Mouse (Mus musculus) ES-Bruce4 (cell line): Measurements from ENCODE around the gene Satb1.

Experiments used
- EP300 ChIP-seq: IDR thresholded peaks from 2 replicates; pipeline ENCODE4 v1.6.1; 2011; ENCODE audit warnings: low read depth, low read length; ENCODE audit not compliant: insufficient read depth
- POLR2A ChIP-seq: IDR thresholded peaks from one replicate; pipeline ENCODE4 v1.8.1; 2011; ENCODE audit warnings: low read length; ENCODE audit not compliant: insufficient read depth

- TF ChIP-seq POLR2A, result no peak
- no peak for TF ChIP-seq EP300
These were observed 3.7 kb downstream of the Satb1 start for GRCm38 (mm10) chr17:51829436-51829835.
